Mouse (Mus musculus) hindbrain, embryonic 15.5 days (tissue): ENCODE measurements around the gene Sv2c. TPM values are rescaled to one million over a fixed set of nuclear protein-coding genes. Genes with fewer than 3 reads are reported as not detected.

ENCODE experiments used
- ATAC-seq: fragments of 200-750 bp; cut with Nextera tagmentation; 2 replicates; pipeline ENCODE4 v1.8.0; 2017; ENCODE audit warnings: low read depth, moderate number of reproducible peaks, moderate TSS enrichment; ENCODE audit not compliant: low FRiP score
- H3K27ac ChIP-seq: fragments of 300-500 bp; sonication (generic); replicated peaks from 2 replicates; pipeline ENCODE4 v1.5.1; 2015; ENCODE audit warnings: mild to moderate bottlenecking, inconsistent platforms
- H3K27me3 ChIP-seq: fragments of 300-500 bp; sonication (generic); 2 replicates; pipeline ENCODE4 v1.6.1; 2015; ENCODE audit warnings: control low read depth, inconsistent platforms
- H3K36me3 ChIP-seq: fragments of 300-500 bp; sonication (generic); 2 replicates; pipeline ENCODE4 v1.6.1; 2015; ENCODE audit warnings: control low read depth, inconsistent platforms
- H3K4me1 ChIP-seq: fragments of 300-500 bp; sonication (generic); replicated peaks from 2 replicates; pipeline ENCODE4 v1.6.1; 2015; ENCODE audit warnings: control low read depth, inconsistent platforms
- H3K4me2 ChIP-seq: fragments of 300-500 bp; sonication (generic); 2 replicates; pipeline ENCODE4 v1.6.1; 2015; ENCODE audit warnings: moderate library complexity, mild to moderate bottlenecking, inconsistent platforms
- H3K4me3 ChIP-seq: fragments of 300-500 bp; sonication (generic); 2 replicates; pipeline ENCODE4 v1.5.1; 2015; ENCODE audit warnings: mild to moderate bottlenecking, inconsistent platforms
- H3K9ac ChIP-seq: fragments of 300-500 bp; sonication (generic); 2 replicates; pipeline ENCODE4 v1.6.1; 2015; ENCODE audit warnings: inconsistent platforms
- H3K9me3 ChIP-seq: fragments of 300-500 bp; sonication (generic); 2 replicates; pipeline ENCODE4 v1.6.1; 2016; ENCODE audit warnings: control low read depth, inconsistent platforms
- WGBS: fragments of 180-500 bp; shearing (Covaris S2); methylation state at CpG from one replicate; pipeline ENCODE4 v1.1.7; 2015; 5-methylcytosine and 5-hydroxymethylcytosine counted together
- polyA plus RNA-seq: library from polyadenylated mRNA; unstranded; fragments of >200 nt; fragmentation: Nextera tagmentation; extraction: Ambion mirVana; gene quantifications from 2 replicates; pipeline ENCODE4 v1.2.1, GENCODE M21; 2015

Gene Sv2c
- polyA plus RNA-seq, 1 experiment from 2014 or later, result 30.2 TPM

GRCm38 (mm10) chr13:95918624-95919284 is 213.6 kb downstream of the Sv2c start:
- Histone ChIP-seq H3K9ac (no peak overlapping the region), H3K36me3 (no peaks in the 10 kb centered on the region), H3K9me3 (no peaks in the 10 kb centered on the region), H3K4me3 (no peak overlapping the region), H3K4me1 (no peaks in the 10 kb centered on the region), H3K4me2 (no peak overlapping the region), H3K27ac (no peak overlapping the region), H3K27me3 (no peaks in the 10 kb centered on the region)
- 94% methylated on average over 9 of the region's 9 CpGs for WGBS
- no peak for ATAC-seq

DNA sequence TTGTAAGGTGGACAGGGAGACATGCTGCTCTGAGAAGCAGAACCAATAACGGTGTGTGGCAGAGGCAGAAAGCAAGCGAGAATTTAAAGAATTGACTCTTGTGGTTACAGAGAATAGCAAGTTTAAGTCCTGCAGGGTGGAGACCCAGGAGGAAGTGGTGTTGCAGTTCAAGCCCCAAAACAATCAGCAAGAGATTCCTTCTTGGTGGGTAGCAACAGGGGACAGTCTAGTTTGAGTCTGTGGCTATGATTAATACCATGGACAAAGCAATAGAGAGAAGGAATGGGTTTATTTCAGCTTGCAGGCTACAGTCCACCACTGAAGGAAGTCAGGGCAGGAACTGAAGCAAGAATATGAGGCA is 219.4 kb downstream of the Sv2c start:
- 0 out of 2 replicates have a peak, but pooled peaks cover 9% of the 10 kb centered on the region for H3K4me1 ChIP-seq
- no peak overlapping the region for H3K9ac ChIP-seq
- no peaks in the 10 kb centered on the region for H3K9me3 ChIP-seq
- no peak overlapping the region for H3K27ac ChIP-seq
- no peak for ATAC-seq
- no peaks in the 10 kb centered on the region for H3K36me3 ChIP-seq
- no peak overlapping the region for H3K4me3 ChIP-seq
- WGBS, result 82% methylated on average over 2 of the region's 2 CpGs
- no peaks in the 10 kb centered on the region for H3K27me3 ChIP-seq
- H3K4me2 ChIP-seq, result no peak overlapping the region

DNA sequence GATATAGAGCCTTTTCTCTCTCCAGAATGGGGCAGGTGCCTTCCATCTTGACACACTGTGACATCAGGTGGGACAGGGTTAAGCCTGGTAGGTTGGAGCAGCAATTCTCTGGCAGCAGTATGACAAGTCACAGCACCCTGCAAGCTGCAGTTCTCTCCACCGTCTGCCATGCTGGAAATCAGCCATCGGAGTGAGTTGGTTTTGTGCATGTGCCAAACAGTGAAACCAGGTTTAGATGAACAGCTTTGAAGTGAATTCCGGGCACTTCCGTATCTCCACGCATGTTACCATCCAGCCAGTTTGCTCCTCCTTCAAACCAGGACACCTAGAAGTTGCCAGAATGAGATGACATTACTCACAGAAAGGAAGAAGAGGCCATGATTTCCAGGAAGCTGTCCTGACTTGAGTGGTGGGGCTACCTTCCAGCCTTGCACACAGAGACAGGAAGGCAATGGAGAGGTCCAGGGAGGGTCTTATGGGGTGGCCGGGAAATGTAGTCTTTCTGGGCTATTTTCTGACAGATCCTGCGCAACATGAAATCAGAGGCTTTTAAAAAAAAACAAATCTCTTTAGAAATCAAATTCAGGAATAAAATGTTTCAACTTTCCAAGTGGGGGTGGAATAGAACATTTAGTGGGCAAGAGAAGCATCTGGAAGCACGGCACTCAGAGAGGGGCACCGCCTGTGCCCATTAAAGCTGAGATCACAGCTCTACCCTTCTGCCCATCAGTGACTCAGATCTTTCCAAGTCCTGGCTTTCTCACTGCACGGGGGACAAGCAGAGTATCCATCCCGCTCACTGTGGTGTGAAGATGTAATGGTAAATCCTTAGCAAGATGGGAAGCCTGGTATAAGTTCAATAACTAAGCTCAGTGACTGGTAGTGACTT is 220.0 kb downstream of the Sv2c start:
- Histone ChIP-seq H3K9me3 (no peaks in the 10 kb centered on the region), H3K27ac (peak overlapping the region; percentile 25; the same call in 1 of the 2 replicates), H3K4me2 (no peak overlapping the region), H3K27me3 (no peaks in the 10 kb centered on the region), H3K9ac (no peak overlapping the region), H3K4me1 (0 out of 2 replicates have a peak, but pooled peaks cover 9% of the 10 kb centered on the region), H3K36me3 (no peaks in the 10 kb centered on the region), H3K4me3 (no peak overlapping the region)
- ATAC-seq, result peak; percentile 54; the same call in 1 of the 2 replicates
- WGBS, result 76% methylated on average over 11 of the region's 11 CpGs

- H3K9ac ChIP-seq, result no peak overlapping the region
- ATAC-seq, result no peak
- H3K27me3 ChIP-seq, result no peaks in the 10 kb centered on the region
- no peaks in the 10 kb centered on the region for H3K36me3 ChIP-seq
- H3K4me3 ChIP-seq, result no peak overlapping the region
- H3K9me3 ChIP-seq, result no peaks in the 10 kb centered on the region
- no peak overlapping the region for H3K27ac ChIP-seq
- whole genome bisulfite sequencing, result 79% methylated on average over 9 of the region's 9 CpGs
- H3K4me2 ChIP-seq, result no peak overlapping the region
- H3K4me1 ChIP-seq, result 0 out of 2 replicates have a peak, but pooled peaks cover 9% of the 10 kb centered on the region
These were observed 222.1 kb downstream of the Sv2c start for GRCm38 (mm10) chr13:95910270-95910669.

GRCm38 (mm10) chr13:95909244-95909643 is 223.1 kb downstream of the Sv2c start:
- ATAC-seq, result no peak
- Histone ChIP-seq H3K4me3 (no peak overlapping the region), H3K9ac (no peak overlapping the region)

More at GRCm38 (mm10) chr13:95909244-95909643, 223.1 kb downstream of the Sv2c start:
- Histone ChIP-seq H3K27ac (no peak overlapping the region), H3K4me1 (0 out of 2 replicates have a peak, but pooled peaks cover 9% of the 10 kb centered on the region), H3K36me3 (no peaks in the 10 kb centered on the region), H3K9me3 (no peaks in the 10 kb centered on the region), H3K27me3 (no peaks in the 10 kb centered on the region), H3K4me2 (no peak overlapping the region)
- 80% methylated on average over 2 of the region's 2 CpGs for WGBS

Other genes with a start within 250 kb of the Sv2c start
- 4.2 and 4.3 TPM in 2 replicates for gene Iqgap2, start 240.7 kb downstream of the Sv2c start, polyA plus RNA-seq
- 24.3 and 25.1 TPM in 2 replicates for gene Gm20075, start 51.2 kb downstream of the Sv2c start, polyA plus RNA-seq
- 0.25 and 0.29 TPM in 2 replicates for gene Gm17190, start 50.5 kb downstream of the Sv2c start, polyA plus RNA-seq